ENCODE assay signal across 8 mouse cellular contexts in the genomic region with DNA sequence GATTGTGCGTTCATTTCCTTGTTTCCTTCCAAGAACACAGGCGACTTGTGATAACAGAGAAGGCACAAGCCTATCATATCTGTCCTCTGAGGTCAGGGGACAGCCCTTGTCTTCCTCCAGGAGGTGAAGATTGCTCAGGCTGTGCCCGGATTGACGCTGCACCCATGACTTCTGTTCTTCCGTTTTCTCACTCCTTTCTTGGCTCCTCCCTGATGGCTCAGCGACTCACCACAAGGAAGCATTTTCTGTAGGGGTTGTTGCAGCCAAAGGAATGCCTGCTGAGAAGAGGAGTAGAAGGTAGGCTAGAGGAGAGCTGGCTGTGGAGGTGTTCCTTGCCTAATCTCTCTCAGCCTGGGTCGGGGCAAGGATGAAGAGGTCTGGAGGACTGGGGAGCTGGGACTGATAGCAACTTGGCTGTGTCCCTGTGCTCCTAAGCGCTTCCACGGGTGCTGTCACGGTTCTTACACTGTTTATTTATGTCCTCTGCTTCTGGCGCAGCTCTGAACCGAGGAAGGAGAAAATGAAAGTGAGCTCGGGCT. TPM values are rescaled to one million over a fixed set of nuclear protein-coding genes. Genes with fewer than 3 reads are reported as not detected.
DNase-seq lines count a peak whose midpoint lies in the region; ATAC-seq and TF ChIP-seq lines count a peak whose summit lies in the region.

No protein-coding gene starts in this region.

- no peaks in the 10 kb centered on the region for H3K36me3 ChIP-seq in embryonic facial prominence, embryonic 15.5 days
- H3K36me3 ChIP-seq in liver, postnatal 0 days (replicated peaks; ENCODE audit: insufficient read depth, low read length) = peaks cover 11% of the 10 kb centered on the region

- DNase-seq in adrenal gland, adult 18-20 months (ENCODE audit: low spot score in 2 of 2) = peak; percentile 39 to 40
- no peak for DNase-seq in adrenal gland, adult 8-10 months
- peak; percentile 87 for DNase-seq in induced T-regulatory cell, adult 2 months (ENCODE audit: low read depth)
- peak; percentile 59 for DNase-seq in liver, postnatal 0 days

- peak overlapping the region; percentile 46 for H3K4me2 ChIP-seq in embryonic facial prominence, embryonic 15.5 days (replicated peaks)
- peak overlapping the region; percentile 85 for H3K4me2 ChIP-seq in liver, postnatal 0 days (ENCODE audit: low read depth, low read length)

- 34% methylated on average over 13 of the region's 13 CpGs for WGBS in embryonic facial prominence, embryonic 15.5 days
- WGBS in liver, postnatal 0 days (ENCODE audit: insufficient replicate concordance) = 10% methylated on average over 13 of the region's 13 CpGs
- WGBS in olfactory bulb, adult 2 months = 21% methylated on average over 13 of the region's 13 CpGs

- H3K27me3 ChIP-seq in embryonic facial prominence, embryonic 15.5 days = no peaks in the 10 kb centered on the region
- H3K27me3 ChIP-seq in liver, postnatal 0 days (ENCODE audit: insufficient read depth, low read length) = no peaks in the 10 kb centered on the region

- H3K4me1 ChIP-seq in embryonic facial prominence, embryonic 15.5 days = peaks cover 18% of the 10 kb centered on the region
- peaks cover 26% of the 10 kb centered on the region for H3K4me1 ChIP-seq in liver, postnatal 0 days (ENCODE audit: insufficient read depth)
- peaks cover 11% of the 10 kb centered on the region for H3K4me1 ChIP-seq in olfactory bulb, adult 2 months (ENCODE audit: control insufficient read depth, insufficient read depth, low read length)

- no peak overlapping the region; the same call in 1 of the 2 replicates for H3K27ac ChIP-seq in embryonic facial prominence, embryonic 15.5 days (replicated peaks)
- peak overlapping the region; percentile 93 for H3K27ac ChIP-seq in liver, postnatal 0 days (ENCODE audit: low read depth)
- H3K27ac ChIP-seq in olfactory bulb, adult 2 months (ENCODE audit: insufficient read depth, low read depth, low read length) = peak overlapping the region; percentile 73

- H3K4me3 ChIP-seq in embryonic facial prominence, embryonic 15.5 days (replicated peaks) = peak overlapping the region; percentile 36
- H3K4me3 ChIP-seq in liver, postnatal 0 days (ENCODE audit: low read depth, low read length) = peak overlapping the region; percentile 62
- peak overlapping the region; percentile 52 for H3K4me3 ChIP-seq in olfactory bulb, adult 2 months (ENCODE audit: insufficient read depth, low read depth, low read length)

- TF ChIP-seq POLR2A in olfactory bulb, adult 2 months (IDR thresholded peaks at IDR 0.05; ENCODE audit: insufficient read depth, low read depth, low read length) = no peak

- no peak overlapping the region for H3K9ac ChIP-seq in embryonic facial prominence, embryonic 15.5 days
- H3K9ac ChIP-seq in liver, postnatal 0 days (replicated peaks) = peak overlapping the region; percentile 79

- TF ChIP-seq CTCF in liver, postnatal 0 days (IDR thresholded peaks at IDR 0.05; ENCODE audit: low read depth) = no peak
- TF ChIP-seq CTCF in olfactory bulb, adult 2 months (IDR thresholded peaks at IDR 0.05; ENCODE audit: insufficient read depth, low read depth, low read length) = no peak

- peak; percentile 60 for ATAC-seq in CD4-positive, CD25-positive, alpha-beta regulatory T cell, adult 4 months
- no peak for ATAC-seq in embryonic facial prominence, embryonic 15.5 days (ENCODE audit: insufficient number of reproducible peaks, low FRiP score, low TSS enrichment, low read depth)
- ATAC-seq in liver, postnatal 0 days = peak; percentile 45
- ATAC-seq in cerebellum, adult (ENCODE audit: insufficient number of reproducible peaks, low FRiP score, low TSS enrichment) = no peak

- peak; percentile 74 for TF ChIP-seq EP300 in liver, postnatal 0 days (IDR thresholded peaks at IDR 0.05; ENCODE audit: low read depth)

- no peaks in the 10 kb centered on the region for H3K9me3 ChIP-seq in embryonic facial prominence, embryonic 15.5 days (replicated peaks)
- H3K9me3 ChIP-seq in liver, postnatal 0 days (ENCODE audit: low read length) = no peaks in the 10 kb centered on the region

RNA-seq across cellular contexts. Expression of a gene that starts 2.6 kb away (rescaled TPM):
- 1 to 10 TPM; 7.1 to 9.0 TPM for total RNA-seq in adrenal gland, adult 18-20 months (2021)
- 10 to 100 TPM in 3 of 4 experiments, 1 to 10 TPM in 1; 9.7 to 25.3 (median 16.9) TPM for total RNA-seq in adrenal gland, adult 8-10 months (2022)
- polyA plus RNA-seq in CD4-positive, CD25-positive, alpha-beta regulatory T cell, adult 4 months (2017; shearing (Covaris generic)) = 10 to 100 TPM; 53.0 to 58.5 TPM
- polyA plus RNA-seq in embryonic facial prominence, embryonic 15.5 days (2015; fragmentation: Nextera tagmentation; extraction: Ambion mirVana) = 14.3 and 14.8 TPM in 2 replicates
- polyA plus RNA-seq in liver, postnatal 0 days (2015; fragmentation: Nextera tagmentation; extraction: Ambion mirVana) = 13.9 and 15.7 TPM in 2 replicates
- polyA plus RNA-seq in olfactory bulb, adult 2 months (2012; ENCODE audit: insufficient read depth, insufficient read length, low replicate concordance, missing spikeins) = not detected in 2 replicates

RNA-seq across cellular contexts. Expression of a gene that starts 11.7 kb away (rescaled TPM):
- total RNA-seq in adrenal gland, adult 18-20 months (2021) = 1 to 10 TPM; 1.3 to 6.1 TPM
- 10 to 100 TPM in 1 of 4 experiments, 1 to 10 TPM in 3; 2.5 to 18.0 (median 4.7) TPM for total RNA-seq in adrenal gland, adult 8-10 months (2022)
- polyA plus RNA-seq in CD4-positive, CD25-positive, alpha-beta regulatory T cell, adult 4 months (2017; shearing (Covaris generic)) = 10 to 100 TPM; 10.9 to 46.2 TPM
- polyA plus RNA-seq in embryonic facial prominence, embryonic 15.5 days (2015; fragmentation: Nextera tagmentation; extraction: Ambion mirVana) = 18.5 and 20.6 TPM in 2 replicates
- polyA plus RNA-seq in liver, postnatal 0 days (2015; fragmentation: Nextera tagmentation; extraction: Ambion mirVana) = 15.8 and 22.9 TPM in 2 replicates
- not detected in 2 replicates for polyA plus RNA-seq in olfactory bulb, adult 2 months (2012; ENCODE audit: insufficient read depth, insufficient read length, low replicate concordance, missing spikeins)

Comparison
In these comparisons a context has a peak if more than half of its experiments do, and no peak if none do; other contexts are left out.
1. ATAC-seq: peak in CD4-positive, CD25-positive, alpha-beta regulatory T cell, adult 4 months (single experiment) and liver, postnatal 0 days (single experiment); none in embryonic facial prominence, embryonic 15.5 days (single experiment) and cerebellum, adult (single experiment).
2. Peak in every context shown above with its lines, with median percentiles within 50 percentile points of each other: H3K4me3 ChIP-seq.